Mouse (Mus musculus) heart, embryonic 15.5 days (tissue): ENCODE results near the gene Ptgfrn. TPM values are rescaled to one million over a fixed set of nuclear protein-coding genes. Genes with fewer than 3 reads are reported as not detected.
A peak's percentile ranks its signal among the peaks of the same experiment; 100 is the strongest.

Experiments used
- ATAC-seq: fragments of 200-750 bp; cut with Nextera tagmentation; replicated peaks from 2 replicates; pipeline ENCODE4 v1.8.0; 2017; ENCODE audit warnings: low read depth, moderate TSS enrichment; ENCODE audit not compliant: insufficient number of reproducible peaks, insufficient read depth, low FRiP score
- H3K27ac ChIP-seq: fragments of 300-500 bp; sonication (generic); 2 replicates; pipeline ENCODE4 v1.5.1; 2015; ENCODE audit warnings: mild to moderate bottlenecking, inconsistent platforms
- H3K27me3 ChIP-seq: fragments of 300-500 bp; sonication (generic); 2 replicates; pipeline ENCODE4 v1.6.1; 2015; ENCODE audit warnings: inconsistent platforms
- H3K36me3 ChIP-seq: fragments of 300-500 bp; sonication (generic); 2 replicates; pipeline ENCODE4 v1.6.1; 2015; ENCODE audit warnings: mild to moderate bottlenecking, inconsistent platforms
- H3K4me1 ChIP-seq: fragments of 300-500 bp; sonication (generic); replicated peaks from 2 replicates; pipeline ENCODE4 v1.6.1; 2015; ENCODE audit warnings: inconsistent platforms
- H3K4me2 ChIP-seq: fragments of 300-500 bp; sonication (generic); 2 replicates; pipeline ENCODE4 v1.6.1; 2015; ENCODE audit warnings: inconsistent platforms, mild to moderate bottlenecking, moderate library complexity
- H3K4me3 ChIP-seq: fragments of 300-500 bp; sonication (generic); 2 replicates; pipeline ENCODE4 v1.5.1; 2015; ENCODE audit warnings: mild to moderate bottlenecking, inconsistent platforms
- H3K9ac ChIP-seq: fragments of 300-500 bp; sonication (generic); 2 replicates; pipeline ENCODE4 v1.6.1; 2015; ENCODE audit warnings: mild to moderate bottlenecking, inconsistent platforms
- H3K9me3 ChIP-seq: fragments of 300-500 bp; sonication (generic); replicated peaks from 2 replicates; pipeline ENCODE4 v1.6.1; 2016; ENCODE audit warnings: inconsistent platforms
- WGBS: fragments of 180-500 bp; shearing (Covaris S2); methylation state at CpG from one replicate; pipeline ENCODE4 v1.1.7; 2015; ENCODE audit warnings: mixed read lengths; 5-methylcytosine and 5-hydroxymethylcytosine counted together
- polyA plus RNA-seq: library from polyadenylated mRNA; unstranded; fragments of >200 nt; fragmentation: Nextera tagmentation; extraction: Ambion mirVana; gene quantifications from 2 replicates; pipeline ENCODE4 v1.2.1, GENCODE M21; 2015

The Ptgfrn gene
- polyA plus RNA-seq, 1 experiment from 2014 or later = 5.7 TPM

GRCm38 (mm10) chr3:101076966-101077709, 32.9 kb downstream of the Ptgfrn start:
- Histone ChIP-seq H3K4me3 (no peak overlapping the region), H3K9ac (no peak overlapping the region), H3K9me3 (no peaks in the 10 kb centered on the region), H3K36me3 (0 out of 2 replicates have a peak, but pooled peaks cover 8% of the 10 kb centered on the region), H3K4me2 (no peak overlapping the region), H3K4me1 (peaks cover 61% of the 10 kb centered on the region), H3K27me3 (no peaks in the 10 kb centered on the region), H3K27ac (no peak overlapping the region)
- WGBS = 92% methylated on average over 25 of the region's 25 CpGs
- no peak for ATAC-seq

- 55% methylated on average over 3 of the region's 3 CpGs for WGBS
- Histone ChIP-seq H3K27ac (no peak overlapping the region), H3K9me3 (no peaks in the 10 kb centered on the region), H3K4me3 (no peak overlapping the region), H3K4me2 (no peak overlapping the region), H3K36me3 (0 out of 2 replicates have a peak, but pooled peaks cover 8% of the 10 kb centered on the region), H3K27me3 (no peaks in the 10 kb centered on the region), H3K4me1 (peaks cover 67% of the 10 kb centered on the region), H3K9ac (no peak overlapping the region)
- no peak for ATAC-seq
Measured at GRCm38 (mm10) chr3:101075866-101076265, 34.2 kb downstream of the Ptgfrn start.

- no peaks in the 10 kb centered on the region for H3K36me3 ChIP-seq
- no peak for ATAC-seq
- no peak overlapping the region for H3K9ac ChIP-seq
- no peaks in the 10 kb centered on the region for H3K27me3 ChIP-seq
- H3K9me3 ChIP-seq = no peaks in the 10 kb centered on the region
- H3K4me1 ChIP-seq = peaks cover 85% of the 10 kb centered on the region
- no peak overlapping the region for H3K27ac ChIP-seq
- H3K4me3 ChIP-seq = no peak overlapping the region
- WGBS = 81% methylated on average over 9 of the region's 9 CpGs
- H3K4me2 ChIP-seq = no peak overlapping the region
Measured at GRCm38 (mm10) chr3:101073384-101073783, 36.7 kb downstream of the Ptgfrn start.

GRCm38 (mm10) chr3:101072506-101073215, 37.4 kb downstream of the Ptgfrn start:
- ATAC-seq = no peak
- no peak overlapping the region for H3K27ac ChIP-seq
- H3K4me2 ChIP-seq = no peak overlapping the region
- H3K4me1 ChIP-seq = peaks cover 85% of the 10 kb centered on the region
- no peaks in the 10 kb centered on the region for H3K36me3 ChIP-seq
- H3K4me3 ChIP-seq = no peak overlapping the region
- no peak overlapping the region for H3K9ac ChIP-seq
- H3K9me3 ChIP-seq = no peaks in the 10 kb centered on the region
- WGBS = 78% methylated on average over 15 of the region's 15 CpGs
- H3K27me3 ChIP-seq = no peaks in the 10 kb centered on the region

GRCm38 (mm10) chr3:101071576-101071975, 38.5 kb downstream of the Ptgfrn start:
- H3K9ac ChIP-seq = no peak overlapping the region
- peak overlapping the region; percentile 85 for H3K27ac ChIP-seq

GRCm38 (mm10) chr3:101070796-101071235, 39.3 kb downstream of the Ptgfrn start:
- no peaks in the 10 kb centered on the region for H3K27me3 ChIP-seq
- H3K4me1 ChIP-seq = peaks cover 84% of the 10 kb centered on the region
- H3K4me2 ChIP-seq = peak overlapping the region; percentile 33
- WGBS = 19% methylated on average over 6 of the region's 6 CpGs
- no peaks in the 10 kb centered on the region for H3K9me3 ChIP-seq
- H3K4me3 ChIP-seq = no peak overlapping the region
- peak overlapping the region; percentile 85 for H3K27ac ChIP-seq
- 0 out of 2 replicates have a peak overlapping the region, but pooled peaks have one; percentile 2 for H3K9ac ChIP-seq
- ATAC-seq = peak; percentile 86
- no peaks in the 10 kb centered on the region for H3K36me3 ChIP-seq

More at GRCm38 (mm10) chr3:101071576-101071975, 38.5 kb downstream of the Ptgfrn start:
- Histone ChIP-seq H3K4me1 (peaks cover 84% of the 10 kb centered on the region), H3K4me2 (no peak overlapping the region), H3K9me3 (no peaks in the 10 kb centered on the region), H3K27me3 (no peaks in the 10 kb centered on the region), H3K4me3 (no peak overlapping the region), H3K36me3 (no peaks in the 10 kb centered on the region)
- ATAC-seq = no peak

GRCm38 (mm10) chr3:101070230-101070795, 39.8 kb downstream of the Ptgfrn start:
- H3K4me3 ChIP-seq = no peak overlapping the region
- no peak for ATAC-seq
- peak overlapping the region; percentile 85 for H3K27ac ChIP-seq
- peak overlapping the region; percentile 2; the same call in 1 of the 2 replicates for H3K9ac ChIP-seq
- no peaks in the 10 kb centered on the region for H3K9me3 ChIP-seq
- no peak overlapping the region; the same call in 1 of the 2 replicates for H3K4me2 ChIP-seq
- H3K4me1 ChIP-seq = peaks cover 80% of the 10 kb centered on the region
- H3K27me3 ChIP-seq = no peaks in the 10 kb centered on the region
- no peaks in the 10 kb centered on the region for H3K36me3 ChIP-seq
- WGBS = 32% methylated on average over 10 of the region's 10 CpGs

- peaks cover 72% of the 10 kb centered on the region for H3K4me1 ChIP-seq
- ATAC-seq = no peak
- no peak overlapping the region for H3K27ac ChIP-seq
- H3K4me2 ChIP-seq = no peak overlapping the region
- H3K27me3 ChIP-seq = no peaks in the 10 kb centered on the region
- no peak overlapping the region for H3K4me3 ChIP-seq
- no peaks in the 10 kb centered on the region for H3K36me3 ChIP-seq
- H3K9me3 ChIP-seq = no peaks in the 10 kb centered on the region
- H3K9ac ChIP-seq = no peak overlapping the region
- 60% methylated on average over 5 of the region's 5 CpGs for WGBS
Measured at GRCm38 (mm10) chr3:101068701-101069100, 41.4 kb downstream of the Ptgfrn start.

- Histone ChIP-seq H3K27me3 (no peaks in the 10 kb centered on the region), H3K4me2 (no peak overlapping the region), H3K9me3 (no peaks in the 10 kb centered on the region), H3K4me3 (no peak overlapping the region), H3K36me3 (no peaks in the 10 kb centered on the region), H3K27ac (no peak overlapping the region), H3K9ac (no peak overlapping the region), H3K4me1 (peaks cover 47% of the 10 kb centered on the region)
- ATAC-seq = no peak
- 83% methylated on average over 6 of the region's 6 CpGs for WGBS
Measured at GRCm38 (mm10) chr3:101066175-101066574, 43.9 kb downstream of the Ptgfrn start.

- Histone ChIP-seq H3K4me1 (peaks cover 10% of the 10 kb centered on the region), H3K36me3 (peaks cover 7% of the 10 kb centered on the region; the same call in 1 of the 2 replicates)
- 86% methylated on average over 7 of the region's 7 CpGs for WGBS
Measured at GRCm38 (mm10) chr3:101061865-101062585, 48.1 kb downstream of the Ptgfrn start.

GRCm38 (mm10) chr3:101059214-101059613, 50.9 kb downstream of the Ptgfrn start:
- H3K4me1 ChIP-seq = 0 out of 2 replicates have a peak, but pooled peaks cover 2% of the 10 kb centered on the region
- peaks cover 20% of the 10 kb centered on the region; the same call in 1 of the 2 replicates for H3K36me3 ChIP-seq
- H3K27me3 ChIP-seq = no peaks in the 10 kb centered on the region
- H3K27ac ChIP-seq = no peak overlapping the region
- no peak overlapping the region for H3K4me3 ChIP-seq
- no peak overlapping the region for H3K4me2 ChIP-seq
- no peaks in the 10 kb centered on the region for H3K9me3 ChIP-seq
- no peak overlapping the region for H3K9ac ChIP-seq
- ATAC-seq = no peak
- WGBS = 67% methylated on average over 4 of the region's 4 CpGs

More at GRCm38 (mm10) chr3:101061865-101062585, 48.1 kb downstream of the Ptgfrn start:
- no peaks in the 10 kb centered on the region for H3K9me3 ChIP-seq
- H3K9ac ChIP-seq = no peak overlapping the region
- no peak overlapping the region for H3K4me3 ChIP-seq
- ATAC-seq = no peak
- no peak overlapping the region for H3K27ac ChIP-seq
- H3K27me3 ChIP-seq = no peaks in the 10 kb centered on the region
- no peak overlapping the region for H3K4me2 ChIP-seq
